Mouse (Mus musculus) lung, embryonic 14.5 days (tissue): ENCODE measurements around the gene Cntn5. TPM values are rescaled to one million over a fixed set of nuclear protein-coding genes. Genes with fewer than 3 reads are reported as not detected.

ENCODE experiments used
- ATAC-seq: fragments of 200-750 bp; cut with Nextera tagmentation; 2 replicates; pipeline ENCODE4 v1.8.0; 2017; ENCODE audit warnings: mild to moderate bottlenecking, moderate TSS enrichment, moderate library complexity; ENCODE audit not compliant: insufficient read depth
- DNase-seq: peaks from one replicate; pipeline ENCODE4 v3.0.0-alpha.2; 2015
- H3K27ac ChIP-seq: fragments of 300-500 bp; sonication (generic); 2 replicates; pipeline ENCODE4 v1.5.1; 2014; ENCODE audit warnings: low read depth, mild to moderate bottlenecking, moderate library complexity
- H3K27me3 ChIP-seq: fragments of 300-500 bp; sonication (generic); 2 replicates; pipeline ENCODE4 v1.6.1; 2014; ENCODE audit warnings: low read length, control low read depth; ENCODE audit not compliant: insufficient read depth
- H3K36me3 ChIP-seq: fragments of 300-500 bp; sonication (generic); 2 replicates; pipeline ENCODE4 v1.6.1; 2014; ENCODE audit warnings: control low read depth; ENCODE audit not compliant: insufficient read depth
- H3K4me1 ChIP-seq: fragments of 300-500 bp; sonication (generic); 2 replicates; pipeline ENCODE4 v1.6.1; 2014; ENCODE audit warnings: antibody characterized with exemption, control low read depth; ENCODE audit not compliant: insufficient read depth
- H3K4me2 ChIP-seq: fragments of 300-500 bp; sonication (generic); 2 replicates; pipeline ENCODE4 v1.6.1; 2014; ENCODE audit warnings: mild to moderate bottlenecking
- H3K4me3 ChIP-seq: fragments of 300-500 bp; sonication (generic); 2 replicates; pipeline ENCODE4 v1.5.1; 2014; ENCODE audit warnings: low read depth, low read length
- H3K9ac ChIP-seq: fragments of 300-500 bp; sonication (generic); 2 replicates; pipeline ENCODE4 v1.6.1; 2014
- H3K9me3 ChIP-seq: fragments of 300-500 bp; sonication (generic); 2 replicates; pipeline ENCODE4 v1.6.1; 2016; ENCODE audit warnings: low read depth, low read length, control low read depth
- CTCF ChIP-seq: IDR thresholded peaks from 2 replicates; pipeline ENCODE4 v1.5.1; 2016; ENCODE audit warnings: antibody characterized with exemption, low read depth
- WGBS: fragments of 180-500 bp; shearing (Covaris S2); extraction: QIAGEN DNeasy Blood & Tissue Kit; methylation state at CpG from one replicate; pipeline ENCODE4 v1.1.7; 2014; 5-methylcytosine and 5-hydroxymethylcytosine counted together
- polyA plus RNA-seq: library from polyadenylated mRNA; unstranded; fragments of >200 nt; fragmentation: Nextera tagmentation; extraction: Ambion mirVana; gene quantifications from 2 replicates; pipeline ENCODE4 v1.2.1, GENCODE M21; 2014

Cntn5 gene
- polyA plus RNA-seq, 1 experiment from 2014 or later = not detected

GRCm38 (mm10) chr9:10324697-10325368 lies 579.7 kb downstream of the Cntn5 start:
- DNase-seq = peak; percentile 77
- H3K4me1 ChIP-seq = no peaks in the 10 kb centered on the region
- H3K9me3 ChIP-seq = no peaks in the 10 kb centered on the region
- H3K36me3 ChIP-seq = no peaks in the 10 kb centered on the region
- TF ChIP-seq CTCF = peak; percentile 66
- H3K4me2 ChIP-seq = no peak overlapping the region
- no peak overlapping the region for H3K27ac ChIP-seq
- H3K9ac ChIP-seq = no peak overlapping the region
- H3K4me3 ChIP-seq = no peak overlapping the region
- H3K27me3 ChIP-seq = no peaks in the 10 kb centered on the region
- ATAC-seq = no peak
- 44% methylated on average over 7 of the region's 7 CpGs for WGBS

- no peak overlapping the region for H3K9ac ChIP-seq
- H3K36me3 ChIP-seq = no peaks in the 10 kb centered on the region
- no peak overlapping the region for H3K27ac ChIP-seq
- H3K27me3 ChIP-seq = no peaks in the 10 kb centered on the region
- no peak for TF ChIP-seq CTCF
- H3K9me3 ChIP-seq = no peaks in the 10 kb centered on the region
- no peak for DNase-seq
- no peak overlapping the region for H3K4me3 ChIP-seq
- no peak overlapping the region for H3K4me2 ChIP-seq
- 37% methylated on average over 2 of the region's 2 CpGs for WGBS
- ATAC-seq = no peak
- H3K4me1 ChIP-seq = no peaks in the 10 kb centered on the region
Observed at GRCm38 (mm10) chr9:10269342-10269741, 635.2 kb downstream of the Cntn5 start.

- no peak overlapping the region for H3K27ac ChIP-seq
- H3K27me3 ChIP-seq = no peaks in the 10 kb centered on the region
- H3K4me2 ChIP-seq = no peak overlapping the region
- H3K9ac ChIP-seq = no peak overlapping the region
- no peak for TF ChIP-seq CTCF
- DNase-seq (no peak), ATAC-seq (no peak)
- 79% methylated on average over 6 of the region's 6 CpGs for WGBS
- H3K4me3 ChIP-seq = no peak overlapping the region
- no peaks in the 10 kb centered on the region for H3K36me3 ChIP-seq
- H3K9me3 ChIP-seq = no peaks in the 10 kb centered on the region
- H3K4me1 ChIP-seq = no peaks in the 10 kb centered on the region
Observed at GRCm38 (mm10) chr9:10268836-10269235, 635.7 kb downstream of the Cntn5 start.

- 46% methylated on average over 3 of the region's 3 CpGs for WGBS
- Histone ChIP-seq H3K4me1 (no peaks in the 10 kb centered on the region), H3K27ac (no peak overlapping the region), H3K9ac (no peak overlapping the region), H3K27me3 (no peaks in the 10 kb centered on the region), H3K9me3 (no peaks in the 10 kb centered on the region), H3K4me3 (no peak overlapping the region), H3K4me2 (no peak overlapping the region), H3K36me3 (no peaks in the 10 kb centered on the region)
- no peak for TF ChIP-seq CTCF
- ATAC-seq (no peak), DNase-seq (no peak)
Observed at GRCm38 (mm10) chr9:10265616-10266015, 639.0 kb downstream of the Cntn5 start.

GRCm38 (mm10) chr9:10233364-10233763 lies 671.2 kb downstream of the Cntn5 start:
- Histone ChIP-seq H3K4me1 (no peaks in the 10 kb centered on the region), H3K27ac (no peak overlapping the region), H3K4me3 (no peak overlapping the region), H3K36me3 (no peaks in the 10 kb centered on the region), H3K9ac (no peak overlapping the region), H3K4me2 (no peak overlapping the region), H3K27me3 (no peaks in the 10 kb centered on the region), H3K9me3 (no peaks in the 10 kb centered on the region)
- TF ChIP-seq CTCF = no peak
- ATAC-seq (no peak), DNase-seq (no peak)
- 79% methylated on average over 4 of the region's 4 CpGs for WGBS

GRCm38 (mm10) chr9:10232066-10232465 lies 672.5 kb downstream of the Cntn5 start:
- no peak overlapping the region for H3K4me2 ChIP-seq
- H3K27ac ChIP-seq = no peak overlapping the region
- H3K27me3 ChIP-seq = no peaks in the 10 kb centered on the region
- 63% methylated on average over 1 of the region's 1 CpGs for WGBS
- no peak overlapping the region for H3K4me3 ChIP-seq
- DNase-seq (no peak), ATAC-seq (no peak)
- H3K4me1 ChIP-seq = no peaks in the 10 kb centered on the region
- H3K9ac ChIP-seq = no peak overlapping the region
- no peaks in the 10 kb centered on the region for H3K9me3 ChIP-seq
- no peaks in the 10 kb centered on the region for H3K36me3 ChIP-seq
- TF ChIP-seq CTCF = no peak

GRCm38 (mm10) chr9:10230973-10231372 lies 673.6 kb downstream of the Cntn5 start:
- Histone ChIP-seq H3K4me1 (no peaks in the 10 kb centered on the region), H3K27me3 (no peaks in the 10 kb centered on the region), H3K27ac (no peak overlapping the region), H3K36me3 (no peaks in the 10 kb centered on the region), H3K4me2 (no peak overlapping the region), H3K9ac (no peak overlapping the region), H3K9me3 (no peaks in the 10 kb centered on the region), H3K4me3 (no peak overlapping the region)
- no peak for TF ChIP-seq CTCF
- ATAC-seq (peak; percentile 43; the same call in 1 of the 2 replicates), DNase-seq (peak; percentile 33)
